Mouse (Mus musculus): Measurements from ENCODE around the gene 3110018I06Rik. TPM values are rescaled to one million over a fixed set of nuclear protein-coding genes. Genes with fewer than 3 reads are reported as not detected.

3110018I06Rik gene
- polyA plus RNA-seq, 1 experiment from 2014 or later = not detected

- no peak overlapping the region for H3K4me2 ChIP-seq
- no peak overlapping the region for H3K9ac ChIP-seq
- no peak overlapping the region for H3K4me3 ChIP-seq
- no peaks in the 10 kb centered on the region for H3K36me3 ChIP-seq
- ATAC-seq (ENCODE audit: low read depth) = peak; percentile 84
- 9% methylated on average over 11 of the region's 11 CpGs for WGBS
- H3K4me1 ChIP-seq (replicated peaks) = peaks cover 18% of the 10 kb centered on the region
- H3K27ac ChIP-seq (replicated peaks) = peak overlapping the region; percentile 70
- H3K9me3 ChIP-seq = peaks cover 3% of the 10 kb centered on the region; the same call in 1 of the 2 replicates
- H3K27me3 ChIP-seq = no peaks in the 10 kb centered on the region
These were observed 28.1 kb downstream of the 3110018I06Rik start for GRCm38 (mm10) chr12:107516265-107517217.

- no peak overlapping the region for H3K27ac ChIP-seq (replicated peaks)
- no peak overlapping the region for H3K4me3 ChIP-seq
- H3K4me2 ChIP-seq = no peak overlapping the region
- H3K9me3 ChIP-seq = peaks cover 3% of the 10 kb centered on the region; the same call in 1 of the 2 replicates
- no peak for ATAC-seq (ENCODE audit: low read depth)
- no peak overlapping the region for H3K9ac ChIP-seq
- peaks cover 15% of the 10 kb centered on the region for H3K4me1 ChIP-seq (replicated peaks)
- H3K27me3 ChIP-seq = no peaks in the 10 kb centered on the region
- no peaks in the 10 kb centered on the region for H3K36me3 ChIP-seq
- WGBS = 63% methylated on average over 3 of the region's 3 CpGs
These were observed 32.5 kb downstream of the 3110018I06Rik start for GRCm38 (mm10) chr12:107520941-107521340.

DNA sequence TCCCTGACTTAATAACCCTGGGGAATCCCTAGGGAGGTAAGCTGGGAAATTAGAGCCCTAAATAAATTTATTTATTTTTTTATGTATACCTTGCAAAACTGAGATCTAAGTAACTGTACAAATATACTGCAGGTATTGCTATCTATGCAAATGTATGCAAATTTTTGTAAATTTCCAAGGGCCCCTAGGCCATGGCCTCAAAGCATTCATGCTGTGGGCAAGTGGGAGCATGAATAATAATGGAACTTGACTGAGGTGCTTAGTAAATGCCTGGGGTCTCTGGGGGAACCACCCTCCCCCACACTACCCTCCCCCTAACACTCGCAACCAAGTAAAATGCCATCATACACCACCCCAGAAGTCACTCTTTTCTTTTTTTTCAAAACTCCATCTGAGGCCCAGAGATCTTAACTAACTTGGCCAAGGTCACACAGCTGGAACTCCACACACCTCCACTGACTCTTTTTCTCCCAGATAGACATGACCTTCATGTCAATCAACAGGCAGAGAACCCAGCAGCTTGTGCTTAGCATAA is 40.0 kb downstream of the 3110018I06Rik start:
- 46% methylated on average over 1 of the region's 1 CpGs for WGBS

DNA sequence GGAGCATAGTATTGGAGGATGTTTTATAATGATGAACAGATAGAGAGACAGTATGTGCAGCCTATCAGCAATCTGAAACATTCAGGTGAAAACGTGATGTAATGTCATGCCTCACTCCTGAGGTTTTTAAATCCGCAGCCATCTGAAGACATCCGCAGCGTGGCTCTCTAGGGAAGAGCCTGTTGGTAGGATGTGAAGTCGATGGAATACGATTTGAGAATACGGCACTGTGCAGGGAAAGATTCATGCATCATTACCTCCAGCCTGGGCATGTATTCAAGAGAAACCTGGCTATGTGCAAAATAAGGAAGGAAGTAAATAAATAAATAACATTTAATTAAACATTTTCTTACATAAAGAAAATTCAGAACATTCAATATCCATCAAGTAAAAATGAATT is 44.4 kb downstream of the 3110018I06Rik start:
- no peaks in the 10 kb centered on the region for H3K27me3 ChIP-seq
- no peak overlapping the region for H3K27ac ChIP-seq (replicated peaks)
- H3K4me3 ChIP-seq = no peak overlapping the region
- H3K9me3 ChIP-seq = peaks cover 9% of the 10 kb centered on the region; the same call in 1 of the 2 replicates
- H3K36me3 ChIP-seq = no peaks in the 10 kb centered on the region
- WGBS = 50% methylated on average over 7 of the region's 7 CpGs
- no peak overlapping the region for H3K9ac ChIP-seq
- H3K4me1 ChIP-seq (replicated peaks) = no peaks in the 10 kb centered on the region
- no peak overlapping the region for H3K4me2 ChIP-seq
- no peak for ATAC-seq (ENCODE audit: low read depth)

More for the DNA sequence above, 40.0 kb downstream of the 3110018I06Rik start:
- no peak overlapping the region for H3K4me2 ChIP-seq
- H3K9me3 ChIP-seq = peaks cover 9% of the 10 kb centered on the region; the same call in 1 of the 2 replicates
- no peaks in the 10 kb centered on the region for H3K36me3 ChIP-seq
- H3K9ac ChIP-seq = no peak overlapping the region
- no peak for ATAC-seq (ENCODE audit: low read depth)
- H3K27me3 ChIP-seq = no peaks in the 10 kb centered on the region
- H3K4me3 ChIP-seq = no peak overlapping the region
- H3K27ac ChIP-seq (replicated peaks) = no peak overlapping the region
- no peaks in the 10 kb centered on the region for H3K4me1 ChIP-seq (replicated peaks)

Data from neural tube, embryonic 13.5 days (tissue).